Mouse (Mus musculus) bone marrow macrophage, adult 2 months (primary cell): Measurements from ENCODE around the gene Gdf15. TPM values are rescaled to one million over a fixed set of nuclear protein-coding genes. Genes with fewer than 3 reads are reported as not detected.

Source experiments
- H3K27ac ChIP-seq: 2 replicates; pipeline ENCODE4 v1.5.1; 2012; ENCODE audit warnings: low read depth, low read length; ENCODE audit not compliant: insufficient read depth
- H3K4me1 ChIP-seq: 2 replicates; pipeline ENCODE4 v1.6.1; 2012; ENCODE audit warnings: low read length; ENCODE audit not compliant: control insufficient read depth, insufficient read depth
- H3K4me3 ChIP-seq: 2 replicates; pipeline ENCODE4 v1.5.1; 2012; ENCODE audit warnings: mild to moderate bottlenecking, low read length, moderate library complexity; ENCODE audit not compliant: insufficient read depth
- CTCF ChIP-seq: IDR thresholded peaks from 2 replicates; pipeline ENCODE4 v1.5.1; 2012; ENCODE audit warnings: low read depth, mild to moderate bottlenecking, low read length, moderate library complexity
- POLR2A ChIP-seq: IDR thresholded peaks from 2 replicates; pipeline ENCODE4 v1.6.1; 2012; ENCODE audit warnings: mild to moderate bottlenecking, low read depth, low read length, borderline replicate concordance
- polyA plus RNA-seq: library from polyadenylated mRNA; stranded (reverse); fragments of >200 nt; gene quantifications from 2 replicates; pipeline ENCODE4 v1.2.4, GENCODE M21; 2012; ENCODE audit not compliant: missing spikeins, insufficient read depth, insufficient read length

Gdf15 gene
- polyA plus RNA-seq, 1 experiment: 3.3 TPM

- H3K4me1 ChIP-seq: peaks cover 26% of the 10 kb centered on the region
- no peak for TF ChIP-seq CTCF
- no peak for TF ChIP-seq POLR2A
Observed at GRCm38 (mm10) chr8:70607898-70608748, 24.1 kb downstream of the Gdf15 start.

DNA sequence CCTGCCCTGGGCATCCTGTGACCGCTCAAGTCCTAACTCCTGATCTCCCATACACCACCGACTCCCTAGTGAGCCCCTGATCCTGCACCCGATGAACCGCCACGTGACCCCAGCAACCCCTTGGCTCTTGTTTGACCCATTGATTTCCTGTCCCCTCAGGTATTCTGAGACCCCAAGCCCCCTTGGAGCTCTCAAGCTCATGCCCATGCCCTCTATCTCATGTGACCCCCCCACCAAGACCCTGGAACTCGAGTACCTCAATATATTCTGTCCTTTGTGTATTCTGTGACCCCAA, 24.7 kb downstream of the Gdf15 start:
- TF ChIP-seq POLR2A (no peak), CTCF (no peak)
- Histone ChIP-seq H3K27ac (peak overlapping the region; percentile 76), H3K4me3 (peak overlapping the region; percentile 84), H3K4me1 (peaks cover 24% of the 10 kb centered on the region)

More at GRCm38 (mm10) chr8:70607898-70608748, 24.1 kb downstream of the Gdf15 start:
- Histone ChIP-seq H3K27ac (peak overlapping the region; percentile 76), H3K4me3 (peak overlapping the region; percentile 84)

DNA sequence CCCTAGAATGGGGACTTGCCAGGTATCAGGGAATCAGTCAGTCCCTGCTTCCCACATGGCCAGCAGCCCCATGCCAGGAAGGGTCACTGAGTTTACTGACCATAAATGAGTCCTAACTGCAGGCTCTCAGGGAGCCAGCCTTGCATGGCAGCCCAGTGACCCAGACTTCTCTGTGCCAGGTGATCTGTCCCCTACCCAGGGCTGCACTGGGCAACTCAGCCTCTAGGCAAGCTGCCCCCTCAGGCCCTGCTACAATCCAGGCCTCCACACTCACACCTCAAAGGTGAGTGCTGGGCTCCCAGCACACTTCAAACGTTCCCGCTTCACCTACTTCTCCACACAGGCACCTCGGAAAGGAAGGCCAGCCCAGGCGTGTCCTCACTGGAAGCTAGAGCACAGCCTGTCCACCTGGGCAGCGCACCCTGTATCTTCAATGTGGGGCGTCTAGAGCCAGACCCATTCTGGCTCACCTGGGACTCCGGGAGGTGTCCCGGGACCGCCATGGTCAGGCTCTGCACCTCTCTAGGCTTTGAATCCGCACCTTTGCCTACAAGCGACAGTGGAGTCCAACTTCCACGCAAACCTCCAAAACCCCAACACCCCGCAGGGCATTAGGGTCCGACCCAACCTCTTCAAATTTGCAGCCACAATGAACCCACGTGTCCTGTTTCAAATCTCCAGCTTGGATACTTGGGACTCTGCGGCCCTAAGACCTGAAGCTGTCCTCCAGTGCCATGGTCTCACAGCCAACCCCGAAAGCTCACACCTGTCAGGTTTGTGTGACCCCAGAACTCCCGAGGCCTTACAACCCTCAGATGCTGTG, 25.3 kb downstream of the Gdf15 start:
- no peak for TF ChIP-seq POLR2A
- TF ChIP-seq CTCF: no peak
- H3K4me1 ChIP-seq: peaks cover 21% of the 10 kb centered on the region
- H3K27ac ChIP-seq: peak overlapping the region; percentile 76; the same call in 1 of the 2 replicates
- peak overlapping the region; percentile 84 for H3K4me3 ChIP-seq

GRCm38 (mm10) chr8:70605871-70606779, 26.1 kb downstream of the Gdf15 start:
- H3K27ac ChIP-seq: no peak overlapping the region
- H3K4me3 ChIP-seq: peak overlapping the region; percentile 84
- H3K4me1 ChIP-seq: peaks cover 24% of the 10 kb centered on the region
- no peak for TF ChIP-seq CTCF

DNA sequence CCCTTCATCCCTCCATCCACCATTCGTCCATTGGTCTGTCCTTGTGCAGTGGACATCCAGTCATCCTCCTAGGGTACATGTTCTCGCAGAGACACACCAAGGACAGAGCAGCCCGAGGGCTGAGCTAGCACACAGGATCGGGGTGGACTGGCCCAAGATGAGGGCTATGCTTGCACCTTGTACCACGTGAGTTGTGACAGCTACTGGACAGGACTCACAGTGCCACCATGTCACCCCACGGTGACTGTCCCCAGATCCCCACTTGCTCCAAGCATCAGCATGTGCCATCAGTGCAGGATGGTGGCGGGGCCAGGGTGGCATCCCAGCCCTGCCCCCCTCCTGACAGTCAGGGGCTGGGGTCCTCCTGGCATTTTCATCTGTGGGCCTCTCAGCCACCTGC, 27.7 kb downstream of the Gdf15 start:
- TF ChIP-seq CTCF: no peak
- no peak for TF ChIP-seq POLR2A
- Histone ChIP-seq H3K27ac (no peak overlapping the region), H3K4me3 (no peak overlapping the region), H3K4me1 (peaks cover 34% of the 10 kb centered on the region)

- Histone ChIP-seq H3K4me1 (peaks cover 31% of the 10 kb centered on the region), H3K4me3 (no peak overlapping the region), H3K27ac (no peak overlapping the region)
- TF ChIP-seq CTCF (no peak), POLR2A (no peak)
Observed at GRCm38 (mm10) chr8:70602139-70602811, 30.0 kb downstream of the Gdf15 start.

DNA sequence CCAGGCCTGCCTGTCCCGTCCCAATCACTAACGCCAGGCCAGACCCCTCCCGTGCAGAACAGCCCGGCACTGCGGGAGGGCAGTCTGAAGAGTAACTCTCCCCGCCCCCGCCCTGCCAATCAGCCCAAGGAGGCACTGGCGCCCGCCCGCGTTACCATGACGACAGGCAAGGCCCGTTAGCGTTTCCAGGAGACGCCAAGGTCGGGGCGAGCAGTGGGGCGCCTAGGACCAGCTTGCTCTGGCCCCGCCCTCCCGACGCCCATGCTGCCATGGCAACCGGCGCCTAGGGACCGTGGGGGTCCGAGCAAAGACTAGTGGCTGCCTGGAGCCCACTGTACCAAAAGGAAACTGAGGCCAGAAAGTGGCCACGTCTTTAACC, 31.0 kb downstream of the Gdf15 start:
- no peak overlapping the region for H3K27ac ChIP-seq
- TF ChIP-seq CTCF: no peak
- no peak for TF ChIP-seq POLR2A
- H3K4me3 ChIP-seq: no peak overlapping the region
- H3K4me1 ChIP-seq: peaks cover 24% of the 10 kb centered on the region

DNA sequence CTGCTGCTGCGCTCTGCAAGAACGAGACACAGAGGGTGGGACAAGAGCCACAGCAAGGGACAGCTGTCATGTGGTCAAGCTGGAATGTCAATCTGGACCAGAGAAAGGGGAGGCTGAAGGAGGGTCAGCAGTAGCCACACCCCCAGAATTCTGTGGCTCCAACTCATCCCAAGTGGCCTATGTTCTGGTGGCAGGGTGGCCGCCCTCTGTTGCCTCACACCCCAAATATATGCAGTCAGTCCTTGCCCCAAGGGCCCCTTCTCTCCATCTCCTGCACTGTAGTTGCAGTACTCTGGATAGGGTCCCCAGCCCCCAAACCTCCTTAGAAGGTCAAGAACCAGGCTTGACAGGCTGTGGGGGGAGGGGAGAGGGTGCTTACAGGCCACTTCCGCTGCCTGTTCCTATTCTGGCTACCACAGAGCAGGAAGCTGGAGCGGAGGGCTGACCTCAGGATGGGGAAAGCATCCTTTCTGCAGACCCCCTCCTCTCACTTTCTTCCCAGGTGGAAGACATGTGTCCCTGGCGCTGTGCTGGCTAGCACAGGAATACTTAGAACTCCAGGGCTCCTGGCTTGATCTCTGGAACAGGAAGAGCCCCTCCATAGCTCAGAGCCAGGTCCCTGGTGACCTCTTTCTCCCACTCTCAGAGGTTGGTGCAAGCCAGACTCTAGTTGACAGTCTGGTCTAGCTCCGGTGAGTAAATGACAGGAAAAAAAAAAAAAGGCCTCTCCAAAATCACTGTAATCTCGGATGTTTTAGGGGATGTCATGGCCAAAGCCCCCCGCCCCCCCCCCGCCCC, 31.6 kb downstream of the Gdf15 start:
- TF ChIP-seq POLR2A: no peak
- TF ChIP-seq CTCF: 0 out of 2 replicates have a peak, but pooled peaks have one; percentile 5
- H3K27ac ChIP-seq: peak overlapping the region; percentile 21; the same call in 1 of the 2 replicates
- H3K4me1 ChIP-seq: peaks cover 20% of the 10 kb centered on the region
- H3K4me3 ChIP-seq: no peak overlapping the region

DNA sequence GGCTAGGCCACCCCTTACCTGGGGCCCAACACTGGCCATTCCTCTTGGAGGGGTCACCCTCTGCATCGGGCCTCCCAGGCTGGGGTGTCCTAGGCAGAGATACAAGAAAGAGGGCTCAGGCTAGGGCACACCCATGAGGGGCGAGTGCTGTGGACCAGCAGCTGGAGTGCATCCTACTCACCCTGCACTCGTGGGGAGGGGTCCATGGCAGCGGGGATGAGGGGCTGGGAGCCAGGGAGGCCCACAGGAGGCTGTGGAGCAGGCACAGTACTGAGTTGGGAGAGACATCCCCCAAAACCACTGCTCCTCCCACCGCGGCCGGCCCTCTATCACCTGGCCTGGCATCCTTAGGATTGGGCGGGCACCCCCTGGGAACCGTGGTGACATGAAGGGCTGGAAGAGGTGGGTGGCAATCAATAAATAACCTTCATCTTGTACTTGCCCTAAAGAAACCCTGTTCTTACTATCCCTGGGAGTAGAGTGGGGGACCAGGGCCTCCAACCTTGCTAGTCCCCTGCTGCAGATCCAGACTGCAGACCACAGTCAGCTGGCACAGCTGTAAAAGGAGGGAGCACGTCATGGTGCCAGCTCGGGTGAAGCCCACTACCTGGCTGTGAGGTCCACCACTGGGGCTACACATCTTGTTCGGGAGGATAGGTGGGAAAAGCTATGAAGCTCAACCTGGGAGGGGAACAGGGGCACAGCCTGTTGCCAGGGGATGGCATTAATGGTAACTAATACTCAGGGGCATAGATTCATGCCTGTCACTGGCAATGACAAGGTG, 32.6 kb downstream of the Gdf15 start:
- Histone ChIP-seq H3K4me1 (peaks cover 22% of the 10 kb centered on the region), H3K27ac (no peak overlapping the region), H3K4me3 (no peak overlapping the region)
- TF ChIP-seq POLR2A (no peak), CTCF (no peak)
